Mouse (Mus musculus) liver, embryonic 14.5 days (tissue): ENCODE results near the gene Hoxc10. TPM values are rescaled to one million over a fixed set of nuclear protein-coding genes. Genes with fewer than 3 reads are reported as not detected.

Experiments
- ATAC-seq: fragments of 200-750 bp; cut with Nextera tagmentation; 2 replicates; pipeline ENCODE4 v1.8.0; 2017; ENCODE audit warnings: moderate number of reproducible peaks, mild to moderate bottlenecking, moderate library complexity; ENCODE audit not compliant: insufficient read depth
- DNase-seq, 3 experiments: peaks; one replicate each; pipeline ENCODE4 v3.0.0-alpha.2; 2012 to 2013; ENCODE audit warnings: low read depth in 3 of 3, low spot score in 3 of 3
- H3K27ac ChIP-seq: fragments of 300-500 bp; sonication (generic); 2 replicates; pipeline ENCODE4 v1.5.1; 2014; ENCODE audit warnings: moderate library complexity, mild to moderate bottlenecking, control low read depth, inconsistent platforms
- H3K27me3 ChIP-seq: fragments of 300-500 bp; sonication (generic); 2 replicates; pipeline ENCODE4 v1.6.1; 2014; ENCODE audit warnings: mild to moderate bottlenecking, low read length, moderate library complexity; ENCODE audit not compliant: control insufficient read depth, insufficient read depth
- H3K36me3 ChIP-seq: fragments of 300-500 bp; sonication (generic); replicated peaks from 2 replicates; pipeline ENCODE4 v1.6.1; 2014; ENCODE audit warnings: low read depth; ENCODE audit not compliant: control insufficient read depth, insufficient read depth
- H3K4me1 ChIP-seq, 2 experiments: fragments of 200-500 bp in 1 of 2; fragments of 300-500 bp in 1 of 2; sonication (generic) in 1 of 2; replicated peaks; 2 replicates each; pipeline ENCODE4 v1.6.1; 2012 to 2014; ENCODE audit warnings: antibody characterized with exemption in 1 of 2, inconsistent platforms in 1 of 2, low read length in 1 of 2; ENCODE audit not compliant: control insufficient read depth in 2 of 2, insufficient read depth in 2 of 2
- H3K4me2 ChIP-seq: fragments of 300-500 bp; sonication (generic); 2 replicates; pipeline ENCODE4 v1.6.1; 2014; ENCODE audit warnings: low read depth, mild to moderate bottlenecking, control low read depth, moderate library complexity
- H3K4me3 ChIP-seq, 2 experiments: fragments of 200-500 bp in 1 of 2; fragments of 300-500 bp in 1 of 2; sonication (generic) in 1 of 2; 2 replicates each; pipeline ENCODE4 v1.5.1; 2012 to 2014; ENCODE audit warnings: low read depth in 2 of 2, low read length in 2 of 2, mild to moderate bottlenecking in 2 of 2, control low read depth in 1 of 2, inconsistent platforms in 1 of 2, moderate library complexity in 1 of 2; ENCODE audit not compliant: insufficient read depth in 1 of 2
- H3K9ac ChIP-seq: fragments of 300-500 bp; sonication (generic); replicated peaks from 2 replicates; pipeline ENCODE4 v1.6.1; 2014; ENCODE audit warnings: mild to moderate bottlenecking, control low read depth, moderate library complexity
- H3K9me3 ChIP-seq: fragments of 300-500 bp; sonication (generic); 2 replicates; pipeline ENCODE4 v1.6.1; 2016; ENCODE audit warnings: low read length, mixed read lengths; ENCODE audit not compliant: control insufficient read depth
- CTCF ChIP-seq: IDR thresholded peaks from 2 replicates; pipeline ENCODE4 v1.5.1; 2016; ENCODE audit warnings: antibody characterized with exemption, low read depth, control low read depth
- EP300 ChIP-seq: IDR thresholded peaks from 2 replicates; pipeline ENCODE4 v1.6.1; 2016; ENCODE audit warnings: antibody characterized with exemption, low read depth
- WGBS: fragments of 180-500 bp; shearing (Covaris S2); extraction: QIAGEN DNeasy Blood & Tissue Kit; methylation state at CpG from one replicate; pipeline ENCODE4 v1.1.7; 2014; ENCODE audit not compliant: insufficient replicate concordance; 5-methylcytosine and 5-hydroxymethylcytosine counted together
- polyA plus RNA-seq, 2 experiments: library from polyadenylated mRNA; depleted of rRNA in 1 of 2; stranded (reverse) in 1 of 2; unstranded in 1 of 2; fragments of >200 nt; fragmentation: Nextera tagmentation in 1 of 2; extraction: Ambion mirVana in 1 of 2; gene quantifications; 2 replicates each; pipeline versions ENCODE4 v1.2.1 to v1.2.3; 2012 to 2014

Gene Hoxc10
- polyA plus RNA-seq, 2 experiments: not detected

- H3K4me3 ChIP-seq: no peak overlapping the region
- no peak for TF ChIP-seq EP300
Observed at GRCm38 (mm10) chr15:102969296-102969695, 2.7 kb downstream of the Hoxc10 start.

GRCm38 (mm10) chr15:102970740-102971139 lies 4.1 kb downstream of the Hoxc10 start:
- H3K4me2 ChIP-seq: no peak overlapping the region
- no peaks in the 10 kb centered on the region for H3K36me3 ChIP-seq
- no peaks in the 10 kb centered on the region for H3K9me3 ChIP-seq
- H3K27ac ChIP-seq: no peak overlapping the region
- H3K27me3 ChIP-seq: peaks cover 97% of the 10 kb centered on the region
- H3K4me1 ChIP-seq: no peaks in the 10 kb centered on the region
- TF ChIP-seq CTCF (no peak), EP300 (no peak)
- no peak for ATAC-seq
- H3K4me3 ChIP-seq: no peak overlapping the region
- whole genome bisulfite sequencing: 2% methylated on average over 12 of the region's 12 CpGs
- DNase-seq: no peak
- no peak overlapping the region for H3K9ac ChIP-seq

More at GRCm38 (mm10) chr15:102969296-102969695, 2.7 kb downstream of the Hoxc10 start:
- DNase-seq (no peak), ATAC-seq (no peak)
- Histone ChIP-seq H3K27ac (no peak overlapping the region), H3K9me3 (no peaks in the 10 kb centered on the region), H3K36me3 (no peaks in the 10 kb centered on the region), H3K4me1 (no peaks in the 10 kb centered on the region), H3K27me3 (peaks cover 99% of the 10 kb centered on the region), H3K4me2 (no peak overlapping the region), H3K9ac (no peak overlapping the region)
- 13% methylated on average over 1 of the region's 1 CpGs for whole genome bisulfite sequencing

- peaks cover 97% of the 10 kb centered on the region for H3K27me3 ChIP-seq
- DNase-seq (no peak), ATAC-seq (no peak)
- TF ChIP-seq CTCF (no peak), EP300 (no peak)
- no peak overlapping the region for H3K9ac ChIP-seq
- no peaks in the 10 kb centered on the region for H3K4me1 ChIP-seq
- no peak overlapping the region for H3K4me2 ChIP-seq
- H3K4me3 ChIP-seq: no peak overlapping the region
- H3K36me3 ChIP-seq: no peaks in the 10 kb centered on the region
- H3K27ac ChIP-seq: no peak overlapping the region
- WGBS: under 1% methylated on average over 21 of the region's 21 CpGs
- H3K9me3 ChIP-seq: no peaks in the 10 kb centered on the region
Observed at GRCm38 (mm10) chr15:102972254-102972653, 5.7 kb downstream of the Hoxc10 start.

GRCm38 (mm10) chr15:102972753-102973152 lies 6.2 kb downstream of the Hoxc10 start:
- peaks cover 97% of the 10 kb centered on the region for H3K27me3 ChIP-seq
- 3% methylated on average over 6 of the region's 6 CpGs for WGBS
- TF ChIP-seq CTCF (no peak), EP300 (no peak)
- no peak overlapping the region for H3K4me2 ChIP-seq
- H3K9me3 ChIP-seq: no peaks in the 10 kb centered on the region
- no peak overlapping the region for H3K27ac ChIP-seq
- no peak for DNase-seq
- H3K36me3 ChIP-seq: no peaks in the 10 kb centered on the region
- H3K9ac ChIP-seq: no peak overlapping the region
- no peak overlapping the region for H3K4me3 ChIP-seq
- ATAC-seq: no peak
- H3K4me1 ChIP-seq: no peaks in the 10 kb centered on the region

GRCm38 (mm10) chr15:102975034-102975433 lies 8.4 kb downstream of the Hoxc10 start:
- Histone ChIP-seq H3K27me3 (peaks cover 99% of the 10 kb centered on the region), H3K9me3 (no peaks in the 10 kb centered on the region), H3K4me3 (no peak overlapping the region), H3K36me3 (no peaks in the 10 kb centered on the region), H3K27ac (no peak overlapping the region), H3K9ac (no peak overlapping the region), H3K4me1 (no peaks in the 10 kb centered on the region), H3K4me2 (no peak overlapping the region)
- TF ChIP-seq CTCF: no peak
- no peak for TF ChIP-seq EP300
- ATAC-seq: no peak
- DNase-seq: no peak
- 3% methylated on average over 7 of the region's 7 CpGs for WGBS
